Mouse (Mus musculus): ENCODE measurements at regions not wholly inside any gene's neighbourhood (a gene's known extent, or its start where the extent isn't known, plus 50 kb on each side); places are given as distances from the start of the nearest gene placed in this dataset.

- Histone ChIP-seq H3K9ac (no peak overlapping the region), H3K36me3 (no peaks in the 10 kb centered on the region), H3K27ac (no peak overlapping the region), H3K27me3 (replicated peaks) (0 out of 2 replicates have a peak, but pooled peaks cover 4% of the 10 kb centered on the region), H3K4me1 (replicated peaks) (peaks cover 17% of the 10 kb centered on the region; the same call in 1 of the 2 replicates), H3K4me3 (replicated peaks) (no peak overlapping the region), H3K9me3 (no peaks in the 10 kb centered on the region), H3K4me2 (replicated peaks) (no peak overlapping the region)
- no peak for ATAC-seq
- WGBS: 77% methylated on average over 3 of the region's 3 CpGs
These were observed 56.9 kb downstream of the Klf4 start for GRCm38 (mm10) chr4:55475409-55475808.

DNA sequence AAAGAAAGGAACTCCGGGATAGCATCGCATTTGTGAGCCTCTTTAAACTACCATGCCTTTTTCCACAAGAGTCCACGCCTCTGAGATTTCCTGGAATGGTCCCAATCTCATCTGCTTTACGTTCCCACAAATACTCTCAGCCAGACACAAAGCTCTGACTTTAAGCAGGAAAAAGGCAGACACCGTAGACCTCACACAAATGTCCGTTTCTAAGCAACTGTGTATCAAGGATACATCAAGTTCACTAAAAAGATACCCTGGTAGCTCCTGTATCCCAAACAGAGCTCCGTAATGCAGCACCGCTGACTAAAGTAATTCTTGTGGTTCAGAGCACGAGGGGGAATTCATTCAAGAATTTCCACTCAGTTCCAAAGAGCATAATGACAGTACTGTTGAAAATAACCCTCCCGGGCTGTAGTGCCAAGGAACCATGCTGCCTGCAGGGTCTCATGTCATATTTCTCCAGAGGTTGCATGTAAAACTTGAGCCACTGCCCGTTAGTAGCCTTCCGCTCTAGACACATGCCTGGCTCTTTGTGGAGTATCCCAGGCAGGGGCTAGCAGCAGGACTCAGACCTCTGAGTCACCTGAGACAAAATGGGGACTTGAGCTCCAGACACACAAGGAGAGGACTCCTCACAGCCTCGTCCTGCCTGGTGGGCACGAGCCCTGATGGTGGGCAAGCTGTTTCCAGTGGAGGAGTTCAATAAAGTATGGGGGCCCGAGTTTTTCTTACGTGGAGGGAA lies 58.0 kb downstream of the Klf4 start:
- 71% methylated on average over 16 of the region's 16 CpGs for WGBS
- ATAC-seq: no peak

DNA sequence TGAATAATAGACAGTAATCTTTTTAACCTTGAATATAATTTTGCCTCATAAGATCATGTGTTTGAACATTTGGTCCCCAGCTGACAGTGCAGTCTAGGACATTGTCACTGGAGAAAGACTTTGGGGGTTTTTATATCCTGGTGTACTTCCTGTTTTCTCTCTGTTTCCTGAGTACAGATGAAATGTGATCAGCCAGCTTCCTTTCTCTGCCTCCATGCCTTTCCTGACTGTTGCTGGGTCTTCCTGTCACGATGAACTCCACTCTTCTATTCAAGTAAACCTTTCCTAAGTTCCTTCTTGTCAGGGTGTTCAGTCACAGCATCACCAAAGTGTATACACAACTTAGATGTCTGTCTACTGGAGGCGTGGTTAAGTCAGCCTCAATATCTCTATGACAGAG lies 59.6 kb downstream of the Klf4 start:
- H3K27ac ChIP-seq: no peak overlapping the region
- WGBS: 72% methylated on average over 2 of the region's 2 CpGs
- ATAC-seq: no peak

More for the DNA sequence above, 58.0 kb downstream of the Klf4 start:
- Histone ChIP-seq H3K4me2 (replicated peaks) (no peak overlapping the region), H3K4me3 (replicated peaks) (no peak overlapping the region), H3K9ac (no peak overlapping the region), H3K9me3 (no peaks in the 10 kb centered on the region), H3K4me1 (replicated peaks) (0 out of 2 replicates have a peak, but pooled peaks cover 13% of the 10 kb centered on the region), H3K27ac (no peak overlapping the region), H3K27me3 (replicated peaks) (0 out of 2 replicates have a peak, but pooled peaks cover under 1% of the 10 kb centered on the region), H3K36me3 (no peaks in the 10 kb centered on the region)

GRCm38 (mm10) chr4:55470779-55471663 lies 61.2 kb downstream of the Klf4 start:
- H3K4me1 ChIP-seq (replicated peaks): 0 out of 2 replicates have a peak, but pooled peaks cover 13% of the 10 kb centered on the region
- H3K36me3 ChIP-seq: no peaks in the 10 kb centered on the region
- peak; percentile 80 for ATAC-seq
- no peaks in the 10 kb centered on the region for H3K9me3 ChIP-seq
- no peaks in the 10 kb centered on the region for H3K27me3 ChIP-seq (replicated peaks)
- H3K4me2 ChIP-seq (replicated peaks): no peak overlapping the region
- no peak overlapping the region for H3K9ac ChIP-seq
- WGBS: 49% methylated on average over 13 of the region's 13 CpGs
- H3K27ac ChIP-seq: 0 out of 2 replicates have a peak overlapping the region, but pooled peaks have one; percentile 11
- H3K4me3 ChIP-seq (replicated peaks): no peak overlapping the region

More for the DNA sequence above, 59.6 kb downstream of the Klf4 start:
- Histone ChIP-seq H3K27me3 (replicated peaks) (no peaks in the 10 kb centered on the region), H3K9ac (no peak overlapping the region), H3K36me3 (no peaks in the 10 kb centered on the region), H3K9me3 (no peaks in the 10 kb centered on the region), H3K4me3 (replicated peaks) (no peak overlapping the region), H3K4me2 (replicated peaks) (no peak overlapping the region), H3K4me1 (replicated peaks) (0 out of 2 replicates have a peak, but pooled peaks cover 13% of the 10 kb centered on the region)

DNA sequence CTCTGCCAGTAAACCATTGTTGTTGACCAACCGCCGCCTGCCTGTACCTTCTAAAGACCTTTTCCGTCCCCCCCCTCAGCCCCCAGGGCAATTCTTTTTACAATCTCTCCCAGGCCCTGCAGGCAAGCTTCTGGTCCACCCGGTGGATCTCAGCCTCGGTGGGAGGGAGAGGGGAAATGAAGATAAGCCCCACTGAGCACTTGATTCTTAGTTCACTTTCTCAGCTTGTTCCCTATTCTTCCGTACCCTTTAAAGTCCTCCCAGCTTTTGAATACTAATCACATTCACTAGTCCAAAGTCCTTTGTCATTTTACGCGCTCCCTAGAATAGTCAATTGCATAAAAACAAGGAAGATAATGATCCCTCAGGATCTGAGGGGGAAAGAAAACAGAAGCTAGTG lies 68.1 kb downstream of the Klf4 start:
- WGBS: 29% methylated on average over 8 of the region's 8 CpGs
- H3K4me1 ChIP-seq (replicated peaks): no peaks in the 10 kb centered on the region
- H3K27me3 ChIP-seq (replicated peaks): no peaks in the 10 kb centered on the region
- H3K9ac ChIP-seq: no peak overlapping the region
- peak overlapping the region; percentile 22; the same call in 1 of the 2 replicates for H3K4me2 ChIP-seq (replicated peaks)
- H3K27ac ChIP-seq: no peak overlapping the region
- no peak overlapping the region for H3K4me3 ChIP-seq (replicated peaks)
- no peaks in the 10 kb centered on the region for H3K36me3 ChIP-seq
- H3K9me3 ChIP-seq: no peaks in the 10 kb centered on the region
- peak; percentile 78 for ATAC-seq

DNA sequence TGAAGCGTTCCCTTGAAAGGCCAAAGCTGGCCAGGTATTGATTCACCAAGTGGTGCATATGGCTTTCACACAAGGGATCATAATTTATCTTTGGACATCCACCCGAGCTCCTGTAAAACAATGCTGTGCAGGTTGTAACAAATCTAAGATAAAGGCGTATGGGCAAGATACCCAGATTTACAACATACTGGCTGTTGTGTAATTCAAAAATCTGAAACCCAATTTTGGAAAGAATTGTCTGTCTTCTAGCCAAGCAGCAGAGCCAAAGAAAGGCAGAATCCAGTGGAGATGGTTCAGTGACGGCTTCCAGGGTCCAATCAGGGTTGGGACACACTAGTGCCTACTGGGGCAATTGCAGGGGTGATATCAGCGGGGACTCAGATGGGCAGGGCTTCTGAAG lies 70.3 kb downstream of the Klf4 start:
- ATAC-seq: no peak

DNA sequence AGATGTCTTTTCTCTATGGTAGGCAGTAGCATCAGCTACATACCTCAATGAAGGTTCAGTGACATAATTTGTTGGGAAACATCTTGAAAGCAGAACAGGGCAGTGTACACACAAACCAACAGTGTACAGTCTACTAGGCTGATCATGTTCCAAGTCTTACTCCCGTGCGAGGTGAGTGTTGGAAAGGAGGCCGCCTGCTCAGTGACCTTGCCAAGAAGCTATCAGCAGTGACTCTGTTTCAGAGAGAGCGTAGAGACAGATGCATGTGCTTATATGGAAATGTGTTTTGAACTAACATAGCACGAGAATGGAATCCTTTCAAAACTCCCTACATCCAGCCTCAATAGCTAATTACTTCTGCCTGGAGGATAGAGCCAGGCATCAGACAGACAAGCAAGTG lies 78.4 kb downstream of the Klf4 start:
- Histone ChIP-seq H3K9me3 (no peaks in the 10 kb centered on the region), H3K9ac (no peak overlapping the region), H3K4me2 (replicated peaks) (no peak overlapping the region), H3K27me3 (replicated peaks) (no peaks in the 10 kb centered on the region), H3K27ac (no peak overlapping the region), H3K4me3 (replicated peaks) (no peak overlapping the region), H3K36me3 (no peaks in the 10 kb centered on the region), H3K4me1 (replicated peaks) (no peaks in the 10 kb centered on the region)
- 0 out of 2 replicates have a peak, but pooled peaks have one; percentile 15 for ATAC-seq
- WGBS: 67% methylated on average over 5 of the region's 5 CpGs

More for the DNA sequence above, 70.3 kb downstream of the Klf4 start:
- no peak overlapping the region for H3K4me3 ChIP-seq (replicated peaks)
- H3K4me1 ChIP-seq (replicated peaks): no peaks in the 10 kb centered on the region
- H3K9ac ChIP-seq: no peak overlapping the region
- 64% methylated on average over 5 of the region's 5 CpGs for WGBS
- H3K36me3 ChIP-seq: no peaks in the 10 kb centered on the region
- H3K27ac ChIP-seq: no peak overlapping the region
- H3K4me2 ChIP-seq (replicated peaks): no peak overlapping the region
- H3K27me3 ChIP-seq (replicated peaks): no peaks in the 10 kb centered on the region
- no peaks in the 10 kb centered on the region for H3K9me3 ChIP-seq

GRCm38 (mm10) chr4:55452546-55452945 lies 79.7 kb downstream of the Klf4 start:
- no peaks in the 10 kb centered on the region for H3K4me1 ChIP-seq (replicated peaks)

DNA sequence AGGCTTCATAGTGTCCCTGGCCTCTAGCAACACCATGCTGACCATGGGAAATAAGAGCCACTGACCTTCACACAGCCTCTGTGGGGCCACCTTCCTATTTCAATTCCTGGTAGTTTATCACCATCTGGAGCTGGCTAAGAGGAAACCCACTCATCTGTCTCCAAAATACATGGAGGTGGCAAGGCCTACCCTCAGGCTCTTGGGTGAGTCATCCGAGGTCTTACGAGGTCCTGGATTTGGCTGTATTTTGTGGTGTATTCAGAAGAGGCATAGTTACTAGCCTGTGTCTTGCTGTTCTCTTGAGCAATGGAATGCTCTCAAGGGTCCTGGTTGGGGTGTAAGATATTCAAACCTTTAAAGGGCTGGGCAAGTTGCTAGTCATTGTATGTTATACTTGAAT lies 80.6 kb downstream of the Klf4 start:
- no peak overlapping the region for H3K27ac ChIP-seq
- no peaks in the 10 kb centered on the region for H3K27me3 ChIP-seq (replicated peaks)
- no peak for ATAC-seq
- H3K9ac ChIP-seq: no peak overlapping the region
- no peak overlapping the region for H3K4me2 ChIP-seq (replicated peaks)
- 92% methylated on average over 2 of the region's 2 CpGs for WGBS
- H3K36me3 ChIP-seq: no peaks in the 10 kb centered on the region
- no peaks in the 10 kb centered on the region for H3K4me1 ChIP-seq (replicated peaks)
- no peaks in the 10 kb centered on the region for H3K9me3 ChIP-seq
- no peak overlapping the region for H3K4me3 ChIP-seq (replicated peaks)

More at GRCm38 (mm10) chr4:55452546-55452945, 79.7 kb downstream of the Klf4 start:
- Histone ChIP-seq H3K9ac (no peak overlapping the region), H3K27me3 (replicated peaks) (no peaks in the 10 kb centered on the region), H3K36me3 (no peaks in the 10 kb centered on the region), H3K4me3 (replicated peaks) (no peak overlapping the region), H3K9me3 (no peaks in the 10 kb centered on the region), H3K27ac (no peak overlapping the region), H3K4me2 (replicated peaks) (no peak overlapping the region)
- ATAC-seq: no peak
- 76% methylated on average over 6 of the region's 6 CpGs for WGBS

DNA sequence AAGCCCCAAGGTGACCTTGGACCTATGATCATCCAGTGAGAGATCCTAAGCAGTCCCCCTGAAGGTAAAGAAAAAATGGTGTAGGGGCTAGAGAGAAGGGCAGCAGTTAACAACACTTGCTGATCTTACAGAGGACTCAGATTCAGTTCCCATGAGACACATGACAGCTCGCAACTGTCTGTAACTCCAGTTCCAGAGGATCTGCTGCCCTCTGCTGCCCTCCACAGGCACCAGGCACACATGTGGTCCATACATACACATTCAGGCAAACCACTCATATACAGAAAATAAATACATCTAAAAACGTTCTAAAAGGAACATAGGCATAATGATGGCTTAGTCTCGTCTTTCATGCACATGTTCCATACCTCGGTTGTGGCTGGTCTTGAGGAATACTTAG lies 81.2 kb downstream of the Klf4 start:
- Histone ChIP-seq H3K27ac (no peak overlapping the region), H3K4me3 (replicated peaks) (no peak overlapping the region), H3K4me2 (replicated peaks) (no peak overlapping the region), H3K36me3 (no peaks in the 10 kb centered on the region), H3K9ac (no peak overlapping the region), H3K27me3 (replicated peaks) (no peaks in the 10 kb centered on the region), H3K9me3 (no peaks in the 10 kb centered on the region), H3K4me1 (replicated peaks) (no peaks in the 10 kb centered on the region)
- ATAC-seq: no peak
- WGBS: 75% methylated on average over 4 of the region's 4 CpGs

DNA sequence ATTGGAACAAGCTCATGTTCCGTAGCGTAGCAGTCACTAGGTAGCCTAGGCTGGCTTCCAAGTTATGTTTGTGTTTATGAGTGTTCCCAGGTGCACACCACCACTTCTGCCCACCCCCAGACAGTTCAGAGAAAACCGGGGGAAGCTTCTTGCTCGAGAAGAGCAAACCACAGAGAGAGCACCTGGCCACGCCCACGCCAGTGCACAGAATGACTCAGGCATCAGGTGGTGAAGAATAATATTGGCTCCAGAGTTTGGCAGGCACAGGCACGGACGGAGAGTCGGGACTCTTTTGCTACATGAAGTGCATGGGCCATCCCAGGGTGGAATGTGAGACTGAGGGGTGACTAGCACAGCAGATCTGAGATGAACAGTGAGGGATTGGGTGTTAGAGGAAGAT lies 88.8 kb downstream of the Klf4 start:
- no peak for ATAC-seq
- no peaks in the 10 kb centered on the region for H3K4me1 ChIP-seq (replicated peaks)

GRCm38 (mm10) chr4:55442098-55442497 lies 90.2 kb downstream of the Klf4 start:
- H3K27ac ChIP-seq: no peak overlapping the region
- no peak overlapping the region for H3K4me2 ChIP-seq (replicated peaks)
- ATAC-seq: no peak
- no peak overlapping the region for H3K9ac ChIP-seq
- H3K4me3 ChIP-seq (replicated peaks): no peak overlapping the region
- H3K27me3 ChIP-seq (replicated peaks): no peaks in the 10 kb centered on the region
- H3K4me1 ChIP-seq (replicated peaks): no peaks in the 10 kb centered on the region
- no peaks in the 10 kb centered on the region for H3K9me3 ChIP-seq
- no peaks in the 10 kb centered on the region for H3K36me3 ChIP-seq
- WGBS: 69% methylated on average over 13 of the region's 13 CpGs

More for the DNA sequence above, 88.8 kb downstream of the Klf4 start:
- H3K4me2 ChIP-seq (replicated peaks): no peak overlapping the region
- WGBS: 77% methylated on average over 9 of the region's 9 CpGs
- no peaks in the 10 kb centered on the region for H3K36me3 ChIP-seq
- H3K9ac ChIP-seq: no peak overlapping the region
- H3K9me3 ChIP-seq: no peaks in the 10 kb centered on the region
- no peaks in the 10 kb centered on the region for H3K27me3 ChIP-seq (replicated peaks)
- H3K27ac ChIP-seq: no peak overlapping the region
- H3K4me3 ChIP-seq (replicated peaks): no peak overlapping the region
